Mouse (Mus musculus) left cerebral cortex, postnatal 10 days (tissue): Measurements from ENCODE around the gene Carhsp1. TPM values are rescaled to one million over a fixed set of nuclear protein-coding genes. Genes with fewer than 3 reads are reported as not detected.
A peak's percentile ranks its signal among the peaks of the same experiment; 100 is the strongest.

Experiments
- DNase-seq, 2 experiments: peaks; one replicate each; pipeline ENCODE4 v3.0.0; 2021 to 2022; ENCODE audit warnings: low spot score in 2 of 2, mixed read lengths in 1 of 2; ENCODE audit errors: extremely low spot score in 1 of 2
- intact Hi-C: fragments of 180-260 bp; cut with DNase I; formaldehyde crosslinking; loops from one replicate; pipeline ENCODE4 v1.15.1; 2025
- total RNA-seq, 2 experiments: library from RNA; stranded (reverse); gene quantifications; 2 replicates each; pipeline ENCODE4 v1.2.3; 2021

The Carhsp1 gene
- total RNA-seq, 2 experiments from 2014 or later: 10.7 to 12.3 TPM

- no peak for DNase-seq
- intact Hi-C loops: no loop called here
These were observed 15.7 kb downstream of the Carhsp1 start for GRCm38 (mm10) chr16:8656256-8656655.

- intact Hi-C loops: no loop called here
- no peak for DNase-seq
These were observed 16.4 kb downstream of the Carhsp1 start for GRCm38 (mm10) chr16:8655599-8655998.

GRCm38 (mm10) chr16:8655108-8655507, 16.8 kb downstream of the Carhsp1 start:
- intact Hi-C loops: no loop called here

GRCm38 (mm10) chr16:8650007-8650406, 21.9 kb downstream of the Carhsp1 start:
- intact Hi-C loops: no loop called here
- no peak for DNase-seq

More at GRCm38 (mm10) chr16:8655108-8655507, 16.8 kb downstream of the Carhsp1 start:
- no peak for DNase-seq

GRCm38 (mm10) chr16:8645546-8645945, 26.4 kb downstream of the Carhsp1 start:
- no peak for DNase-seq
- intact Hi-C loops: no loop called here

- intact Hi-C loops: no loop called here
- DNase-seq: no peak
These were observed 28.1 kb downstream of the Carhsp1 start for GRCm38 (mm10) chr16:8643855-8644254.

- no peak for DNase-seq
- intact Hi-C loops: loop anchor here (5.0 kb wide), 1 partner anchor 147 kb away; no protein-coding TSS in a partner anchor
These were observed 32.3 kb downstream of the Carhsp1 start for GRCm38 (mm10) chr16:8639466-8640191.

- no peak for DNase-seq
- intact Hi-C loops: loop anchor here (5.0 kb wide), 1 partner anchor 146 kb away; no protein-coding TSS in a partner anchor
These were observed 33.8 kb downstream of the Carhsp1 start for GRCm38 (mm10) chr16:8638131-8638530.

- intact Hi-C loops: loop anchor here (5.0 kb wide), 1 partner anchor 145 kb away; no protein-coding TSS in a partner anchor
- DNase-seq: peak; percentile 88 to 91
These were observed 34.5 kb downstream of the Carhsp1 start, which contains the start of the genes Pmm2 and Tmem186 for GRCm38 (mm10) chr16:8637217-8638051. Pmm2 (plus strand) TSS chr16:8637674. Tmem186 (minus strand) TSS chr16:8637712.

GRCm38 (mm10) chr16:8636867-8637216, 35.1 kb downstream of the Carhsp1 start:
- intact Hi-C loops: loop anchor here (5.0 kb wide), 1 partner anchor 145 kb away; no protein-coding TSS in a partner anchor
- DNase-seq: no peak

GRCm38 (mm10) chr16:8631428-8631827, 40.5 kb downstream of the Carhsp1 start:
- DNase-seq: no peak
- intact Hi-C loops: no loop called here

GRCm38 (mm10) chr16:8630419-8630818, 41.5 kb downstream of the Carhsp1 start:
- intact Hi-C loops: no loop called here

GRCm38 (mm10) chr16:8620315-8621115, 51.4 kb downstream of the Carhsp1 start:
- no peak for DNase-seq
- intact Hi-C loops: no loop called here

More at GRCm38 (mm10) chr16:8630419-8630818, 41.5 kb downstream of the Carhsp1 start:
- DNase-seq: no peak

GRCm38 (mm10) chr16:8619659-8620314, 52.2 kb downstream of the Carhsp1 start:
- intact Hi-C loops: no loop called here
- DNase-seq: no peak

GRCm38 (mm10) chr16:8613447-8613846, 58.5 kb downstream of the Carhsp1 start:
- intact Hi-C loops: no loop called here
- DNase-seq: no peak

GRCm38 (mm10) chr16:8613039-8613438, 58.9 kb downstream of the Carhsp1 start:
- DNase-seq: no peak
- intact Hi-C loops: no loop called here

- DNase-seq: no peak
- intact Hi-C loops: no loop called here
These were observed 59.5 kb downstream of the Carhsp1 start for GRCm38 (mm10) chr16:8612214-8613005.

GRCm38 (mm10) chr16:8610397-8610796, 61.6 kb downstream of the Carhsp1 start:
- intact Hi-C loops: no loop called here
- no peak for DNase-seq
